Mouse (Mus musculus): ENCODE data around the gene Bcar3. TPM values are rescaled to one million over a fixed set of nuclear protein-coding genes. Genes with fewer than 3 reads are reported as not detected.
A peak's percentile ranks its signal among the peaks of the same experiment; 100 is the strongest.

Bcar3 gene
- polyA plus RNA-seq, 1 experiment from 2014 or later: 14.0 TPM

- H3K9ac ChIP-seq: no peak overlapping the region
- no peak overlapping the region for H3K4me3 ChIP-seq (ENCODE audit: low read depth, low read length)
- TF ChIP-seq CTCF (IDR thresholded peaks at IDR 0.05; ENCODE audit: low read depth): no peak
- no peak for ATAC-seq (ENCODE audit: insufficient read depth)
- no peak for DNase-seq
- H3K27ac ChIP-seq (ENCODE audit: low read depth): no peak overlapping the region
- no peaks in the 10 kb centered on the region for H3K4me1 ChIP-seq (ENCODE audit: insufficient read depth)
- H3K27me3 ChIP-seq (ENCODE audit: insufficient read depth, low read length): no peaks in the 10 kb centered on the region
- H3K4me2 ChIP-seq: no peak overlapping the region
- WGBS: 37% methylated on average over 4 of the region's 4 CpGs
- no peaks in the 10 kb centered on the region for H3K9me3 ChIP-seq (ENCODE audit: low read depth, low read length)
- no peaks in the 10 kb centered on the region for H3K36me3 ChIP-seq (ENCODE audit: insufficient read depth)
Measured at GRCm38 (mm10) chr3:122307894-122308671, 14.1 kb downstream of the Bcar3 start.

- 26% methylated on average over 6 of the region's 6 CpGs for WGBS
- no peaks in the 10 kb centered on the region for H3K9me3 ChIP-seq (ENCODE audit: low read depth, low read length)
- H3K4me2 ChIP-seq: no peak overlapping the region
- ATAC-seq (ENCODE audit: insufficient read depth) (no peak), DNase-seq (no peak)
- H3K4me3 ChIP-seq (ENCODE audit: low read depth, low read length): no peak overlapping the region
- no peak overlapping the region for H3K27ac ChIP-seq (ENCODE audit: low read depth)
- H3K4me1 ChIP-seq (ENCODE audit: insufficient read depth): 0 out of 2 replicates have a peak, but pooled peaks cover 2% of the 10 kb centered on the region
- H3K36me3 ChIP-seq (ENCODE audit: insufficient read depth): no peaks in the 10 kb centered on the region
- no peak for TF ChIP-seq CTCF (IDR thresholded peaks at IDR 0.05; ENCODE audit: low read depth)
- no peaks in the 10 kb centered on the region for H3K27me3 ChIP-seq (ENCODE audit: insufficient read depth, low read length)
- H3K9ac ChIP-seq: no peak overlapping the region
Measured at GRCm38 (mm10) chr3:122308981-122309380, 15.0 kb downstream of the Bcar3 start.

- WGBS: 19% methylated on average over 2 of the region's 2 CpGs
- H3K27ac ChIP-seq (ENCODE audit: low read depth): no peak overlapping the region
- H3K4me3 ChIP-seq (ENCODE audit: low read depth, low read length): no peak overlapping the region
- DNase-seq: peak; percentile 94
- TF ChIP-seq CTCF (IDR thresholded peaks at IDR 0.05; ENCODE audit: low read depth): peak; percentile 99
- peaks cover 2% of the 10 kb centered on the region; the same call in 1 of the 2 replicates for H3K4me1 ChIP-seq (ENCODE audit: insufficient read depth)
- no peaks in the 10 kb centered on the region for H3K36me3 ChIP-seq (ENCODE audit: insufficient read depth)
- no peak overlapping the region for H3K4me2 ChIP-seq
- no peak overlapping the region for H3K9ac ChIP-seq
- ATAC-seq (ENCODE audit: insufficient read depth): no peak
- no peaks in the 10 kb centered on the region for H3K27me3 ChIP-seq (ENCODE audit: insufficient read depth, low read length)
- no peaks in the 10 kb centered on the region for H3K9me3 ChIP-seq (ENCODE audit: low read depth, low read length)
Measured at GRCm38 (mm10) chr3:122312078-122312477, 18.1 kb downstream of the Bcar3 start.

- Histone ChIP-seq H3K4me1 (ENCODE audit: insufficient read depth) (peaks cover 2% of the 10 kb centered on the region; the same call in 1 of the 2 replicates), H3K9me3 (ENCODE audit: low read depth, low read length) (no peaks in the 10 kb centered on the region), H3K27me3 (ENCODE audit: insufficient read depth, low read length) (no peaks in the 10 kb centered on the region), H3K36me3 (ENCODE audit: insufficient read depth) (no peaks in the 10 kb centered on the region), H3K4me3 (ENCODE audit: low read depth, low read length) (no peak overlapping the region), H3K9ac (no peak overlapping the region), H3K27ac (ENCODE audit: low read depth) (no peak overlapping the region), H3K4me2 (no peak overlapping the region)
- TF ChIP-seq CTCF (IDR thresholded peaks at IDR 0.05; ENCODE audit: low read depth): no peak
- ATAC-seq (ENCODE audit: insufficient read depth) (no peak), DNase-seq (no peak)
- 66% methylated on average over 10 of the region's 10 CpGs for WGBS
Measured at GRCm38 (mm10) chr3:122312936-122313629, 19.1 kb downstream of the Bcar3 start.

- H3K4me1 ChIP-seq (ENCODE audit: insufficient read depth): peaks cover 2% of the 10 kb centered on the region; the same call in 1 of the 2 replicates
- WGBS: 49% methylated on average over 7 of the region's 7 CpGs
- H3K4me2 ChIP-seq: no peak overlapping the region
- DNase-seq (no peak), ATAC-seq (ENCODE audit: insufficient read depth) (no peak)
- no peak overlapping the region for H3K27ac ChIP-seq (ENCODE audit: low read depth)
- no peaks in the 10 kb centered on the region for H3K27me3 ChIP-seq (ENCODE audit: insufficient read depth, low read length)
- no peak overlapping the region for H3K9ac ChIP-seq
- no peak for TF ChIP-seq CTCF (IDR thresholded peaks at IDR 0.05; ENCODE audit: low read depth)
- no peaks in the 10 kb centered on the region for H3K9me3 ChIP-seq (ENCODE audit: low read depth, low read length)
- no peaks in the 10 kb centered on the region for H3K36me3 ChIP-seq (ENCODE audit: insufficient read depth)
- no peak overlapping the region for H3K4me3 ChIP-seq (ENCODE audit: low read depth, low read length)
Measured at GRCm38 (mm10) chr3:122313936-122314335, 20.0 kb downstream of the Bcar3 start.

GRCm38 (mm10) chr3:122316621-122317020 lies 22.7 kb downstream of the Bcar3 start:
- 11% methylated on average over 11 of the region's 11 CpGs for WGBS
- Histone ChIP-seq H3K27me3 (ENCODE audit: insufficient read depth, low read length) (no peaks in the 10 kb centered on the region), H3K4me3 (ENCODE audit: low read depth, low read length) (0 out of 2 replicates have a peak overlapping the region, but pooled peaks have one; percentile 7), H3K4me2 (peak overlapping the region; percentile 46), H3K4me1 (ENCODE audit: insufficient read depth) (peaks cover 2% of the 10 kb centered on the region; the same call in 1 of the 2 replicates), H3K9me3 (ENCODE audit: low read depth, low read length) (no peaks in the 10 kb centered on the region), H3K36me3 (ENCODE audit: insufficient read depth) (no peaks in the 10 kb centered on the region), H3K9ac (no peak overlapping the region; the same call in 1 of the 2 replicates), H3K27ac (ENCODE audit: low read depth) (peak overlapping the region; percentile 65)
- TF ChIP-seq CTCF (IDR thresholded peaks at IDR 0.05; ENCODE audit: low read depth): peak; percentile 31
- DNase-seq: peak; percentile 71
- ATAC-seq (ENCODE audit: insufficient read depth): peak; percentile 94

- Histone ChIP-seq H3K4me1 (ENCODE audit: insufficient read depth) (peaks cover 2% of the 10 kb centered on the region; the same call in 1 of the 2 replicates), H3K4me2 (no peak overlapping the region; the same call in 1 of the 2 replicates), H3K27me3 (ENCODE audit: insufficient read depth, low read length) (no peaks in the 10 kb centered on the region), H3K4me3 (ENCODE audit: low read depth, low read length) (no peak overlapping the region), H3K27ac (ENCODE audit: low read depth) (peak overlapping the region; percentile 65), H3K36me3 (ENCODE audit: insufficient read depth) (no peaks in the 10 kb centered on the region), H3K9me3 (ENCODE audit: low read depth, low read length) (no peaks in the 10 kb centered on the region), H3K9ac (no peak overlapping the region)
- 78% methylated on average over 6 of the region's 6 CpGs for WGBS
- no peak for DNase-seq
- no peak for ATAC-seq (ENCODE audit: insufficient read depth)
- no peak for TF ChIP-seq CTCF (IDR thresholded peaks at IDR 0.05; ENCODE audit: low read depth)
Measured at GRCm38 (mm10) chr3:122317339-122317738, 23.4 kb downstream of the Bcar3 start.
